Comparison of ENCODE assay signal across 9 mouse cellular contexts in the genomic region with DNA sequence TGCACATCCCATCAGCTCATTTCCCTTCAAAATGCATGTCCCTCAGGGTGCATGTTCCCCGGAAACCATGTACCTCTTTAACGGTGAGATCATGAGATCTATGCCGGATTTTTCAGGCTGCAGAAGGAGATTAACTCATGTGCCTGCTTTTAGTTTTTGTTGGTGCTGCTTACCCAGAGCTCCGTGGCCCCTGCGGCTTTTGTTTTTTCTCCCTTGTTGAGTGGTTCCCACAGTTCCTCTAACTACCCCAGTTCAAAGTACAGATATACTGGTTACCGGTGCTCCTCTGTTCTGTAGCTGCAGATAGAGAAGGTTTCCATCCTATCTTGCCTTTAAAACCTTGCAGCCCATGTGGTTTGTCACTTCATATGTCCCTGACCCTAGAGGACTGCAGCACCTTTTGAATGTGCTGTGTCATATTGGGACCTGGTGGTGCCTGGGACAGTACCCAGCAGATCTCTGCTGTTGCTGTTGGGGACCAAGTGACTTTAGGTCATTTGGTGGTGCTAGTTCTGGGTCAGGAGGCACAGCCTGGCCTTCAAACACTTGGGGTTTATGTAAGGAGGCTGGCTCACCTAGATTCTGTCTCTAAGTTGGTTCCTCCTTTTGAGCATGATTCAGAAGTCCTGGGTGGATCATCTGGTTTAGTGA. TPM values are rescaled to one million over a fixed set of nuclear protein-coding genes. Genes with fewer than 3 reads are reported as not detected.
DNase-seq lines count a peak whose midpoint lies in the region; ATAC-seq and TF ChIP-seq lines count a peak whose summit lies in the region.
"Had no signal": no experiment of that assay in that cellular context is flagged by ENCODE, and none has a peak within 500 bp of the region (broad histone marks: within the 10 kb centered on the region; RNA-seq: fewer than 3 reads in every experiment).

No protein-coding gene starts in this region.

- 16% methylated on average over 6 of the region's 6 CpGs for WGBS in spleen, adult 2 months
- WGBS in hindbrain, postnatal 0 days: 50% methylated on average over 6 of the region's 6 CpGs
- WGBS in midbrain, embryonic 15.5 days: 40% methylated on average over 6 of the region's 6 CpGs

- ATAC-seq in hindbrain, postnatal 0 days: no peak; the same call in 1 of the 2 replicates
- no peak for ATAC-seq in midbrain, embryonic 15.5 days (replicated peaks)

- peak overlapping the region; percentile 71 for H3K27ac ChIP-seq in spleen, adult 2 months (ENCODE audit: insufficient read depth, low read length)
- H3K27ac ChIP-seq in hindbrain, postnatal 0 days: peak overlapping the region; percentile 76
- H3K27ac ChIP-seq in midbrain, embryonic 15.5 days: peak overlapping the region; percentile 45; the same call in 1 of the 2 replicates
- H3K27ac ChIP-seq: macrophage had no signal

- TF ChIP-seq POLR2A in spleen, adult 2 months (IDR thresholded peaks at IDR 0.05; ENCODE audit: low read depth, low read length): no peak

- H3K4me1 ChIP-seq in spleen, adult 2 months (ENCODE audit: control insufficient read depth, insufficient read depth, insufficient read length): peaks cover 34% of the 10 kb centered on the region
- no peaks in the 10 kb centered on the region for H3K4me1 ChIP-seq in hindbrain, postnatal 0 days (ENCODE audit: insufficient read depth, low read length)
- peaks cover 22% of the 10 kb centered on the region for H3K4me1 ChIP-seq in midbrain, embryonic 15.5 days

- peaks cover 7% of the 10 kb centered on the region; the same call in 1 of the 2 replicates for H3K36me3 ChIP-seq in spleen, adult 2 months (ENCODE audit: control insufficient read depth, insufficient read depth, low read length)
- peaks cover 21% of the 10 kb centered on the region; the same call in 1 of the 2 replicates for H3K36me3 ChIP-seq in hindbrain, postnatal 0 days (ENCODE audit: insufficient read depth, low read length)
- 0 out of 2 replicates have a peak, but pooled peaks cover 9% of the 10 kb centered on the region for H3K36me3 ChIP-seq in midbrain, embryonic 15.5 days (replicated peaks)

- H3K9ac ChIP-seq in hindbrain, postnatal 0 days (replicated peaks; ENCODE audit: low read length): peak overlapping the region; percentile 44; the same call in 1 of the 2 replicates
- H3K9ac ChIP-seq in midbrain, embryonic 15.5 days: peak overlapping the region; percentile 20; the same call in 1 of the 2 replicates

- H3K9me3 ChIP-seq in hindbrain, postnatal 0 days (ENCODE audit: low read length): no peaks in the 10 kb centered on the region
- H3K9me3 ChIP-seq in midbrain, embryonic 15.5 days: no peaks in the 10 kb centered on the region

- no peak for TF ChIP-seq CTCF in spleen, adult 2 months (IDR thresholded peaks at IDR 0.05; ENCODE audit: extremely low read depth, insufficient read depth, insufficient read length, insufficient replicate concordance)
- TF ChIP-seq CTCF in hindbrain, postnatal 0 days (IDR thresholded peaks at IDR 0.05; ENCODE audit: low read depth): no peak

- peak overlapping the region; percentile 19 for H3K4me3 ChIP-seq in spleen, adult 2 months (ENCODE audit: extremely low read depth, insufficient read depth, insufficient read length)
- H3K4me3 ChIP-seq in hindbrain, postnatal 0 days (ENCODE audit: low read length): peak overlapping the region; percentile 33
- H3K4me3 ChIP-seq in midbrain, embryonic 15.5 days: peak overlapping the region; percentile 30

- no peaks in the 10 kb centered on the region for H3K27me3 ChIP-seq in spleen, adult 2 months (ENCODE audit: control insufficient read depth, insufficient read depth, low read length)
- no peaks in the 10 kb centered on the region for H3K27me3 ChIP-seq in hindbrain, postnatal 0 days (ENCODE audit: insufficient read depth, low read length)
- no peaks in the 10 kb centered on the region for H3K27me3 ChIP-seq in midbrain, embryonic 15.5 days (replicated peaks)

- peak overlapping the region; percentile 57 for H3K4me2 ChIP-seq in hindbrain, postnatal 0 days (ENCODE audit: low read depth, low read length)
- H3K4me2 ChIP-seq in midbrain, embryonic 15.5 days: peak overlapping the region; percentile 65

- DNase-seq in adrenal gland, adult (ENCODE audit: inconsistent age in 2 of 2, low spot score in 1 of 2): peak; percentile 38 to 75
- no peak for DNase-seq in adrenal gland, postnatal 25 days
- no peak for DNase-seq in spleen, adult 2 months (ENCODE audit: low read depth in 1 of 2, low spot score in 2 of 2)
- no peak for DNase-seq in spleen, adult 12 weeks (ENCODE audit: low spot score)
- DNase-seq in hindbrain, postnatal 0 days (ENCODE audit: low spot score): no peak
- DNase-seq in gastrocnemius, postnatal 25 days: no peak
- DNase-seq in Muller cell, postnatal 12 days (ENCODE audit: inconsistent ontology term): no peak

RNA-seq across cellular contexts. Expression of gene Gnptg, which starts 16.8 kb away (rescaled TPM):
- total RNA-seq in adrenal gland, postnatal 25 days (2021): 42.4 and 50.1 TPM in 2 replicates
- polyA plus RNA-seq in spleen, adult 2 months (2012; rRNA removed): 22.4 and 25.6 TPM in 2 replicates
- total RNA-seq in hindbrain, postnatal 0 days (2014; rRNA removed): 87.5 and 89.2 TPM in 2 replicates
- 128 and 129 TPM in 2 replicates for polyA plus RNA-seq in hindbrain, postnatal 0 days (2015; fragmentation: Nextera tagmentation; extraction: Ambion mirVana)
- polyA plus RNA-seq in midbrain, embryonic 15.5 days (2015; fragmentation: Nextera tagmentation; extraction: Ambion mirVana): 96.0 and 108 TPM in 2 replicates
- total RNA-seq in gastrocnemius, postnatal 25 days (2021): 10 to 100 TPM; 12.9 to 15.9 TPM

RNA-seq across cellular contexts. Expression of gene Tsr3, which starts 16.9 kb away (rescaled TPM):
- total RNA-seq in adrenal gland, postnatal 25 days (2021): 25.0 and 28.4 TPM in 2 replicates
- polyA plus RNA-seq in spleen, adult 2 months (2012; rRNA removed): 13.1 and 15.7 TPM in 2 replicates
- 42.6 and 43.5 TPM in 2 replicates for total RNA-seq in hindbrain, postnatal 0 days (2014; rRNA removed)
- polyA plus RNA-seq in hindbrain, postnatal 0 days (2015; fragmentation: Nextera tagmentation; extraction: Ambion mirVana): 65.3 and 70.7 TPM in 2 replicates
- polyA plus RNA-seq in midbrain, embryonic 15.5 days (2015; fragmentation: Nextera tagmentation; extraction: Ambion mirVana): 62.7 and 62.9 TPM in 2 replicates
- 10 to 100 TPM; 17.2 to 18.1 TPM for total RNA-seq in gastrocnemius, postnatal 25 days (2021)

RNA-seq across cellular contexts. Expression of gene Baiap3, which starts 33.1 kb away (rescaled TPM):
- total RNA-seq in adrenal gland, postnatal 25 days (2021): 6.8 and 15.0 TPM in 2 replicates
- 23.1 and 23.8 TPM in 2 replicates for polyA plus RNA-seq in spleen, adult 2 months (2012; rRNA removed)
- 64.0 and 79.3 TPM in 2 replicates for total RNA-seq in hindbrain, postnatal 0 days (2014; rRNA removed)
- 27.3 and 27.8 TPM in 2 replicates for polyA plus RNA-seq in hindbrain, postnatal 0 days (2015; fragmentation: Nextera tagmentation; extraction: Ambion mirVana)
- 26.8 and 30.3 TPM in 2 replicates for polyA plus RNA-seq in midbrain, embryonic 15.5 days (2015; fragmentation: Nextera tagmentation; extraction: Ambion mirVana)
- total RNA-seq in gastrocnemius, postnatal 25 days (2021): not detected
- polyA plus RNA-seq: macrophage had no signal

RNA-seq across cellular contexts. Expression of gene Unkl, which starts 34.9 kb away (rescaled TPM):
- 19.9 and 21.1 TPM in 2 replicates for total RNA-seq in adrenal gland, postnatal 25 days (2021)
- 30.4 and 32.0 TPM in 2 replicates for polyA plus RNA-seq in spleen, adult 2 months (2012; rRNA removed)
- total RNA-seq in hindbrain, postnatal 0 days (2014; rRNA removed): 39.6 and 43.3 TPM in 2 replicates
- polyA plus RNA-seq in hindbrain, postnatal 0 days (2015; fragmentation: Nextera tagmentation; extraction: Ambion mirVana): 14.1 and 15.1 TPM in 2 replicates
- polyA plus RNA-seq in midbrain, embryonic 15.5 days (2015; fragmentation: Nextera tagmentation; extraction: Ambion mirVana): 17.1 TPM in 2 replicates
- 1 to 10 TPM; 4.4 to 4.5 TPM for total RNA-seq in gastrocnemius, postnatal 25 days (2021)

RNA-seq across cellular contexts. Expression of gene BC003965, which starts 38.7 kb away (rescaled TPM):
- 19.5 and 20.4 TPM in 2 replicates for total RNA-seq in adrenal gland, postnatal 25 days (2021)
- polyA plus RNA-seq in spleen, adult 2 months (2012; rRNA removed): 9.1 and 10.0 TPM in 2 replicates
- 15.7 and 19.9 TPM in 2 replicates for total RNA-seq in hindbrain, postnatal 0 days (2014; rRNA removed)
- 27.4 and 29.9 TPM in 2 replicates for polyA plus RNA-seq in hindbrain, postnatal 0 days (2015; fragmentation: Nextera tagmentation; extraction: Ambion mirVana)
- polyA plus RNA-seq in midbrain, embryonic 15.5 days (2015; fragmentation: Nextera tagmentation; extraction: Ambion mirVana): 34.4 and 35.7 TPM in 2 replicates
- 10 to 100 TPM; 12.5 to 14.3 TPM for total RNA-seq in gastrocnemius, postnatal 25 days (2021)

Comparison
In these comparisons a context has a peak if more than half of its experiments do, and no peak if none do; other contexts are left out.
1. DNase-seq: peak in adrenal gland, adult (2 of 2); none in adrenal gland, postnatal 25 days (single experiment), spleen, adult 2 months (0 of 2), spleen, adult 12 weeks (single experiment), hindbrain, postnatal 0 days (single experiment), gastrocnemius, postnatal 25 days (single experiment) and Muller cell, postnatal 12 days (single experiment).
2. Peak in every context shown above with its lines, with median percentiles within 50 percentile points of each other: H3K27ac ChIP-seq and H3K4me3 ChIP-seq.